Mouse (Mus musculus) C2C12 (cell line): ENCODE results near the gene Dffb.

Source experiments
- CEBPB ChIP-seq: IDR thresholded peaks from one replicate; pipeline ENCODE4 v1.6.1; 2011; ENCODE audit warnings: low read depth, mild to moderate bottlenecking, control low read depth, moderate library complexity
- CTCF ChIP-seq: IDR thresholded peaks from one replicate; pipeline ENCODE4 v1.5.1; 2011; ENCODE audit not compliant: control insufficient read depth, insufficient read depth, insufficient read length
- USF1 ChIP-seq: IDR thresholded peaks from one replicate; pipeline ENCODE4 v1.6.1; 2011; ENCODE audit warnings: low read depth, mild to moderate bottlenecking, control low read depth, moderate library complexity

DNA sequence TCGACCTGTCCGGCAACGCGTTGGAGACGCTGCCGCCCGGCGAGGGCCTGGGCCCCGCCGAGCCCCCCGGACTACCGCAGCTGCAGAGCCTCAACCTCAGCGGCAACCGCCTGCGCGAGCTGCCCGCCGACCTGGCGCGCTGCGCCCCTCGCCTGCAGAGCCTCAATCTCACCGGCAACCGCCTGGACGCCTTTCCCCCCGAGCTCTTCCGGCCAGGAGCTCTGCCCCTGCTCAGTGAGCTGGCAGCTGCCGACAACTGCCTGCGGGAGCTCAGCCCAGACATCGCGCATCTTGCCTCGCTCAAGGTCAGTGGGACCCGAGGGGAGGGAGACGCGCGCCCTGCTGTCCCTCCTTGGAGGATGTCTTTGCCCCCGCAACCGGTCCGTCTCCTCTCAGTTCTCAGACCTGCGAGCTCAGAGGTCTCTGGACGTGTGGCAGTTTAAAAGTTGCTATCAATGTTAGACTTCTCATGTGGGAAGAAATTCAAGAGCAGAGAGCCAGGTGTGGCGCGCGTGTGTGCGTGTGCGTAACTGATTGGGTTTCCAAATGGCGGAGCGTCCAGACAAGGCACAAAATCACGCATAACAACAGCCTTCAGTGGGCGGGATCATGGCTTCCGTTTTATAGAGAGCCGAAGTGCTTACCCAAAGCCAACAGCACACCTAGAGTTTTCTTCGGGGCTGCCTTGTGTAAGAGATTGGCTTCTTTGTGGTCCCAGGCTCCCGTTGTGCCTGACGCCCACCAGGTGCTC is 37.4 kb upstream of the Dffb start:
- no peak for TF ChIP-seq CTCF
- no peak for TF ChIP-seq CEBPB
- TF ChIP-seq USF1, result no peak
